ENCODE assay signal across 21 mouse cellular contexts in the genomic region with DNA sequence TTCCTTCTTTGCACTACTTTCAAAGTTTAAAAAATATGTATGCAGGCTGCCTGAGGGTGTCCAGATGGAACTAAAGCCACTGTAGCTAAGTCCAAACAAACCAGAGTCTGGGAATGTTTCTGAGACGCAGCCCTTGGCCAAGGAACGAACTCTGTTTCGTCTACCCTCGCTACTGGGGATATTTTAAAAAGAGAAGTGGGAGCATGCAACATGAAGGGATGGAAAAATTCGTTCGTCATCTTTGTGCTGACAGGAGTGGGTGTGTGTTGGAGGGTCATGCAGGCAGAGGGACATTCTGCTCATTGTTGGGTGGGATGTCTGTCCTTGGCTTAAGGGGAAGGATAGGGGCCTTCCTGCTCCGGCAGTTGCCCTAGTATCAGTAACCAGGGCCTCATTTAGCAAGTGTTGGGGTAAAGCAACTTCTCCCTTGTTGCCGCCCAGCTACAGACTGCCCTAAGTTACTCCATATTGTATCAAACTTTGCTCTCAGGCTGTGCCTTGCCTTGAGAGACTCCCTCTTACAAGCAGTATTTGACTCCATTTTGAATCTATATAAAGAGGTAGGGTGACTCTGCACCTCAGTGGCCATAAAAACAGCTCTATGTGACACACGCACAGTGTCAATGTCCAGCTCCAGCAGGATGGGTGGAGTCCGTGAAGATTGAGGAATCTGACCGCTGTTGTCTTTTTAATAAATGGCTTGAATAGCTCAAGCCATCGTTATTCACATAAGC. TPM values are rescaled to one million over a fixed set of nuclear protein-coding genes. Genes with fewer than 3 reads are reported as not detected.
"Had no signal": no experiment of that assay in that cellular context is flagged by ENCODE, and none has a peak within 500 bp of the region (broad histone marks: within the 10 kb centered on the region; RNA-seq: fewer than 3 reads in every experiment).

No protein-coding gene starts in this region.

- H3K4me3 ChIP-seq: lung, embryonic 15.5 days; megakaryocyte, embryonic 14.5 days; midbrain, embryonic 13.5 days; midbrain, embryonic 15.5 days; neural tube, embryonic 13.5 days; neural tube, embryonic 15.5 days; stomach, embryonic 15.5 days had no signal

- H3K27ac ChIP-seq: lung, embryonic 15.5 days; macrophage; midbrain, embryonic 13.5 days; midbrain, embryonic 15.5 days; neural tube, embryonic 13.5 days; neural tube, embryonic 15.5 days; stomach, embryonic 15.5 days; stomach, postnatal 0 days had no signal

- H3K4me2 ChIP-seq: lung, embryonic 15.5 days; midbrain, embryonic 11.5 days; midbrain, embryonic 13.5 days; midbrain, embryonic 15.5 days; neural tube, embryonic 13.5 days; neural tube, embryonic 15.5 days; stomach, embryonic 15.5 days had no signal

- H3K9me3 ChIP-seq: lung, embryonic 15.5 days; megakaryocyte, embryonic 14.5 days; midbrain, embryonic 13.5 days; midbrain, embryonic 15.5 days; neural tube, embryonic 13.5 days; neural tube, embryonic 15.5 days; stomach, embryonic 15.5 days had no signal

- ATAC-seq: lung, postnatal 0 days; midbrain, embryonic 13.5 days; midbrain, embryonic 15.5 days had no signal

- H3K9ac ChIP-seq: lung, embryonic 15.5 days; midbrain, embryonic 13.5 days; midbrain, embryonic 15.5 days; neural tube, embryonic 13.5 days; neural tube, embryonic 15.5 days; stomach, embryonic 15.5 days had no signal

- H3K36me3 ChIP-seq: lung, embryonic 15.5 days; midbrain, embryonic 13.5 days; neural tube, embryonic 13.5 days; neural tube, embryonic 15.5 days; stomach, embryonic 15.5 days had no signal

- DNase-seq: lung, adult 2 months; lung, postnatal 14 days; lung, postnatal 36 days; retina, postnatal 1 day; right cerebral cortex, postnatal 14 days; thymus, adult 2 months; thymus, postnatal 25 days; thymus, postnatal 4 days had no signal

- H3K4me1 ChIP-seq: lung, embryonic 15.5 days; megakaryocyte, embryonic 14.5 days; midbrain, embryonic 13.5 days; midbrain, embryonic 15.5 days; neural tube, embryonic 15.5 days; stomach, embryonic 15.5 days had no signal

- H3K27me3 ChIP-seq: lung, embryonic 15.5 days; megakaryocyte, embryonic 14.5 days; midbrain, embryonic 13.5 days; midbrain, embryonic 15.5 days; neural tube, embryonic 13.5 days; neural tube, embryonic 15.5 days; stomach, embryonic 15.5 days had no signal

RNA-seq across cellular contexts. Expression of gene Dclk3, which starts 34.4 kb away (rescaled TPM):
- total RNA-seq: megakaryocyte progenitor cell, adult 5-6 weeks; monocyte, adult 5-6 weeks had no signal
- polyA plus RNA-seq: macrophage had no signal
